Mouse (Mus musculus) brain, embryonic 14.5 days (tissue): Measurements from ENCODE around the gene Micu1. TPM values are rescaled to one million over a fixed set of nuclear protein-coding genes. Genes with fewer than 3 reads are reported as not detected.

Source experiments
- DNase-seq: peaks from one replicate; pipeline ENCODE4 v3.0.0-alpha.2; 2011; ENCODE audit warnings: low read depth
- CTCF ChIP-seq: fragments of 200-500 bp; IDR thresholded peaks from 2 replicates; pipeline ENCODE4 v1.5.1; 2012; ENCODE audit warnings: inconsistent platforms, mild to moderate bottlenecking, moderate library complexity, borderline replicate concordance; ENCODE audit not compliant: insufficient read depth, insufficient read length; ENCODE audit errors: extremely low read depth
- POLR2A ChIP-seq: fragments of 200-500 bp; IDR thresholded peaks from 2 replicates; pipeline ENCODE4 v1.6.1; 2012; ENCODE audit warnings: mild to moderate bottlenecking, inconsistent platforms, borderline replicate concordance; ENCODE audit not compliant: poor library complexity, insufficient read depth, insufficient read length, severe bottlenecking; ENCODE audit errors: extremely low read depth
- polyA plus RNA-seq: library from polyadenylated mRNA; depleted of rRNA; stranded (reverse); fragments of >200 nt; gene quantifications from 2 replicates; pipeline ENCODE4 v1.2.3, GENCODE M21; 2012

Micu1 gene
- polyA plus RNA-seq, 1 experiment, result 77.8 TPM

DNA sequence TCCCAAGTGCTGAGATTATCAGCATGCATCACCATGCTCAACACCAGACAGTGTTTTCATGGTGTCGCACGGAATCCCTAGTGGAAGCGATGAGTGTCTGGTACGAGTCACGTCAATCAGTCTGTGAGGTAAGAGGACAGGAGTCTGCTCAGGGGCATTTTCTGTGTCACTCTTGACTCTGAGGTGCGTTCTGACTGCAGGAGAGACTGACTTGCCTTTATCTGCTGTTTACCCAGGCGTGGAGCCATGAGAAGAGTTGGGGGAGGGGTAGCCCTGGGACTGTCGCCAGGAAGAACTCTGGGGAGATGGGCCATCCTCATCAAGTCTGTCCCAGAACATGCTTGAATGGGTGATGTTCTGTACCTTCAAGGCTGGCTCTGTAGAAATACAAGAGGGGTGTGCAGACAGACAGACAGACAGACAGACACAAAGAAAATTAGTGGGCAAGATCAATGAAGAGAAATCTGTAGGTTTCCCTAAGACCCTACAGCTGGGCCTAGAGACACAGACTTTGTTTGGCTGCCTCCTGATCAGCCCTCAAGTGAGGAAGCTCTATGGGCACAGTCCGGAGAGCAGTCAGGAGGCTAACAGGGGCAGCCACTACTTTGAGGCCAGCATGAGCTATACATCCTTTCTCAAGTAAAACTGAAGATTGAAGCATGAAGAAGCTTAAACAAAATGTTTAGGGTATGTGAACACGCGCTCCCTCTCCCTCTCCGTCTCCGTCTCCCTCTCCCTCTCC lies 97.2 kb downstream of the Micu1 start:
- DNase-seq, result peak; percentile 59

DNA sequence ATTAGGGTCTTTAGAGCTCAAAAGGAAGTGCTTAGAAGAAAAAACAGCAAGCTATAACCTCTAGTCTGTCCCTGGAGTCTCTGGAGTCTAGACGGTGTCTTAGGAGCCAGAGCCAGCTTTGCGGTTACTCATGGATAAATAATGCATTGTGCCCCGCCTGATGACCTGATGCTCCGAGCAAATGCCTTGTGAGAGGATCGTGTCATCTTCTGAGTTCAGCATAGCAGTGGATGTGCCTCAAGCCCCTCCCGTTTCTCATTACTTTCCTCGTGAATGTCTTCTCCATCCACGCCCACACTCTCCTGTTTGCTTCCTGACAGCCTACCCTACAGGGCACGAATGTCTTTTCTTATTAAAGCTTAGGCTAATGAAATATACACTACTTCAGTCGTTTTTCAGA lies 97.9 kb downstream of the Micu1 start:
- TF ChIP-seq POLR2A, result no peak
- TF ChIP-seq CTCF, result no peak
- peak; percentile 48 for DNase-seq

More for the DNA sequence above, 97.2 kb downstream of the Micu1 start:
- TF ChIP-seq POLR2A (no peak), CTCF (no peak)

DNA sequence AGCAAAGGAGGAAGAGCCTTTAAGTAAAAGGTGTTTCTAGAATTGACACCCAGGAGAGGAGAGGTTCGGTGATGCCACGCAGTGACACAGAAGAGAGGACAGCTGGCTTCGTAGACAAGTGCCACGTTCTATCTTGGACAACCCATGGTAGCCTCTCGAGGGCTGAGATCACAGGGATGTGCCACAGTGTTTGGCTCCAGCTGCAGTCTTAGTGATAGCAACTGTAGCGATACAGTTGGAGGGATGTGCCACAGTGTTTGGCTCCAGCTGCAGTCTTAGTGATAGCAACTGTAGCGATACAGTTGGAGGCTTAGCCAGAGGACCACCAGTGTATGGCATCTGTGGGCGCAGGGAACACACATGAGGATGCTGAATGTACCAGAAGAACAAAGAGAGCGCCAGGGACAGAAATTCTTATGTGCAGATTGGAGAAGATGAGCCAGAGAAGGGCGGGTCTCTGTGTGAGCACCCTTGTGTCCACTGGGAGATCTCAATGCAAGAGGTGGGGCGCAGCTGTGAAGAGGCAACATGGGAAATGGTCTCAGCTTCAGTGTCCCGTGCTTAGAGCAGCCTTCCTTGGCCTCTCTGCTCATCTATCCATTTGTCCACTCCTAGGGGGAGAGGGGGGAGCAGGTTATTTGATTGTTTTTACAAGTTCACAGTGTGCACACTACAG lies 98.7 kb downstream of the Micu1 start:
- TF ChIP-seq CTCF (no peak), POLR2A (no peak)
- no peak for DNase-seq

DNA sequence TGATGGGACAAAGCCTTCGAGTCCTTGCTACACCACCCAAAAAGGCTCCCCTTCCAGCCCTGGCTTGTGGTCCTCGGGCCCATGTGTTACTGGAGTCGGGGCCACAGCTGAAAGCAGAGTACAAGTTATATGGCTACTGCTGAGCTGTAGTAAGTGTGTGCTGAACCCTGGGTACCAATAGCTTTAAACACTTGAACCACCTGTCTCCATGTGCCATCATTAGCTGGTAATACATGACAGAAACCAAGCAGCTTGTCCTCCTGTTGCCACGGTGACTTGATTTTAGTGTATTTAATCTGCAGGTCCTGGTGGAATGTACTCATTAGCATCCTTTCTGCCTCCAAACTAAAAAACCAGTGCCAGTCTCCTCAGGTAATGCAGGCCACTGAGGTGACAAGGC lies 106.4 kb downstream of the Micu1 start:
- no peak for TF ChIP-seq CTCF
- DNase-seq, result no peak

DNA sequence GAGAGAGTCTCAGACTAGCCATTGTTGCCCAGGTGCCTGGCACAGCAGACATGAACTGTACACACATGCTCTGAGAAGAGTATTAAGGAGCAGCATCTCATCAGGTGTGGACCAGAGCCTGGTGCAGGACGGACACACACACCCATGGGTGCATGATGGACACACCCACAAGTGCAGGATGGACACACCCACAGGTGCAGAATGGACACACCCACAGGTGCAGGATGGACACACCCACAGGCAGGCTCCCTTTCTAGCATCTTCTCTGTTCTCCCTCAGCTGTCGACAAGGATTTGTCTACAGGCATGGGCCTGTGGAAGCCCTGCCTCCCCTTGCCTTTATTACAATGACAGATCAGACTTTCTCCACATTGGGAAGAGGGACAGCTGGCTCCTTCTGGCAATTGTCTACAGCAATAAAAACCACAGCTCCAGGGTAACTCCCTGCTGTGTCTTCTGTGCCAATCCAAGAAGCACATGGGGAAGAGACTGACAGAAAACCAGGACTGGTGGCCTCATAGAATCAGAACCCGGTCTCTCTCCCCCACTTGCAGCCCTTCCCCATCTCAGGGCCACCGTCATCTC lies 107.8 kb downstream of the Micu1 start:
- no peak for DNase-seq
- no peak for TF ChIP-seq POLR2A
- TF ChIP-seq CTCF, result no peak

DNA sequence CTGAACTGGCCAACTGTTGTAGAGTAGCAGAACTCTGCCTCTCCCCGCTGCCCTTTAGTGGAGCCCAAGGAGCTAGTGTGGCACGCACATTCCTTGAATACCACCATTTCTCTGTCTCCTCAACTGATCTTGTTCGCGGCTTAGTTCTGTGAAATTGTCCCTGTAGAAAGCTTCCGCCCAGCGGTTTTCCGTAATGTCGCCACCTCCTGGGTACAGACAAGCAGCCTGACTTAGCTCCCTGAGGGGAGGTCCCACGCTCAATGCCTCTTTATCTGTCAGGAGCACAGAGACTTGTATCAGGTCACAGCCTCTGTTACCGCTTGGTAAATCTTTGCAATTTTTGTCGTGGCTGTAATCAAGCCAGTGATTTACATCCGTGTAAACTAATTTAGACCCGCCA lies 110.7 kb downstream of the Micu1 start:
- peak; percentile 80 for DNase-seq
- no peak for TF ChIP-seq POLR2A
- TF ChIP-seq CTCF, result peak; percentile 50; the same call in 1 of the 2 replicates

DNA sequence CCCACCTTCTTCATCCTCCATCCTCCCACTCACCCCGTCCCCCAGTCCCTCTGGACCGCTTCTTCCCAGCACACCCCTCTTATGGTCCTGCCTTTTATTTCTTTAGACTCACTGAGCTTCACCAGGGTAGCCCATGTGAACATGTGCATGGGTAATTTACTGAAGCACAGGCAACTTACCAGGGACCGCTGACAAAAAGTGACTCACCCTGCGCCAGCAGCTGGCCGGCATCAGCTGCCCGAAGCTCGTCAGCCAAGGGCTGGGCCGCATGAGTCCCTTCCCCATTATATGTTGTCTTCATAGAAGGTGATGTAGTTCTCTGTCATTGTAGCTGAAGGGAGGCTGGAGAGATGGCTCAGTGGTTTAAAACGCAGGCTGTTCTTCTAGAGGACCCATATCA lies 111.5 kb downstream of the Micu1 start:
- DNase-seq, result no peak
- TF ChIP-seq CTCF, result no peak
- TF ChIP-seq POLR2A, result no peak

DNA sequence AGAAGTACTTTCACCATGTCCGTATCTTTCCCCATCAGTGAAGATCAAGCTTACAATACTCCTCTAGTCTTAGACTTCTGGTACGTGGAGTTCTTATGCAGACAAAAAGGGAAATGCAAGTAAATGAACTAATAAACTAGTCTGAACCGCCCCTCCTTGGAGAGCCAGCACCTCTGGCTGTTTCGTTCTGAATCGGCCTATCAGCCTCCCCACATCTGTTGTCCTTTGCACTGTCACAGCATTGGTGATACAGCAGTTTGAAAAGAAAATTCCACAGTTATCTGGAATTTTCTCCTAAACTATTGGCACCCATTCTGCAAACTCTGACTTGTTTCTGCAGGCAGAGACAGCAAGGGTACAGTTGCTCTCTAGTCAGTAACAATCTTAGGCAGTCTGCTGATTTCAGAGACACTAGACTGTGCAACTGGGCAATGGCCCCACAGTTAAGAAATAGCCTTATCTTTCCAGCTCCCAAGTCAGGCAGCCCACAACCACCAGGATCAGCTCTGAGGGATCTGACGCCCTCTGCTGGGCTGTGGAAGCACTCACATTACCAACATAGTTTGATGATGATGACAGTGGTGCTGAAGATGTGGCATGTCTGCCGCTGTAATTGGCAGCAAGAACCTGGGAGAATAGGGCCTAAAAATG lies 112.4 kb downstream of the Micu1 start:
- peak; percentile 59 for DNase-seq
- TF ChIP-seq CTCF (peak; percentile 71), POLR2A (no peak)

DNA sequence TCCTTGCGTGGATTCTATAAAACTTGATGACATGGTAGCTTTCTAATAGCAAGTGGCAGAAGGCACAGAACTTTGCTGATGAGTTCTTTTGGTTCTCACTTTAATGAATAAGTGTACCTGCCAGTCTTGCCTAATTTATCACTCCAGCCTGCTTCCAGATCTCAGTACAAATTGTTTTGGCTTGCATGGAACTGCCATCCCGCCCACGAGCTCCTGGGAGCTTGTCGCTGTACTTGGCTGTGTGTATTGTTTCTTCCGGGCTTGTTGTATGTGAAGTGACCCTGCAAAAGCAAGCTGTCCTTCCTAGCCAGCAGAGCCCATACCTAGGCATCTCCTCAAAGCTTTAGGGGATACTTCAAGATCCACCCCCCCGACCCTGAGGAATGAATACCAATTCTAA lies 114.3 kb downstream of the Micu1 start:
- TF ChIP-seq POLR2A (no peak), CTCF (no peak)
- no peak for DNase-seq

DNA sequence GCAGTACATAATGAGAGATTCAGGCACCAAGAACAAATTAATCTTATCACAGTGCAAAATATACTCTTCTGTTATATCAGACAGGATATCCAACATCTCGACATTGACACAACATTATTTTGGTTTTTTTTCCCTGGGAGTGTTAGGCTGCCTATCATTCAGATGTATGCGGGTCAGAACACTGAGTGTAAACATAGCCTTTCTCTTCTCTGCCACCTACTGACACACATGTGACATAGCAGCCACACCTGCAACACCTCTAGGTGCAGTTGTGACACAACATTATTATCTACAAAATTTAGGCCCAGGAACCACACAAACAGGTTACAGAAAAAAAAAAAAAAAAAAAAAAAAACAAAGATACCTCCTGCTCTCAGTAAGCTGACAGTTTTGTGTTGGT lies 115.3 kb downstream of the Micu1 start:
- TF ChIP-seq CTCF (peak; percentile 57; the same call in 1 of the 2 replicates), POLR2A (no peak)
- peak; percentile 54 for DNase-seq

DNA sequence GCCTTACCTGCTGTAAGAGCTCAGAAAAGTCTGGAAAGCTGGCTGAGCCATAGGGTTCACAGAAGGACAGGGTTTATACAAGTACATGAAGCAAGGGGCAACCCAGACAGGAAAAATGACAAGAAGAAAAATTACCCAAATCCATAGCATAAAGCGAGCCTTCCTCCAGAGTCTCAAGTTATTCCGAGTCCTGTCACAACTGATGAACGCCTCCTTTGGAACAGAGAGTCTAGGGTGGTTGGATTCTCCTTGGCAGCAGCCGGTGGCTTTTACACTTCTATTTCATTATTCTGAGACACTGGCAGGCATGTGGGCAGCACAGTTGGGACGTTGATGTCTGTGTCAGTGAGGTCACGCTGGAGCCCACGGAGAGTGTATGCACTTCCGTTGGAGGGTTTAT lies 115.7 kb downstream of the Micu1 start:
- DNase-seq, result no peak
- no peak for TF ChIP-seq CTCF
- TF ChIP-seq POLR2A, result no peak

DNA sequence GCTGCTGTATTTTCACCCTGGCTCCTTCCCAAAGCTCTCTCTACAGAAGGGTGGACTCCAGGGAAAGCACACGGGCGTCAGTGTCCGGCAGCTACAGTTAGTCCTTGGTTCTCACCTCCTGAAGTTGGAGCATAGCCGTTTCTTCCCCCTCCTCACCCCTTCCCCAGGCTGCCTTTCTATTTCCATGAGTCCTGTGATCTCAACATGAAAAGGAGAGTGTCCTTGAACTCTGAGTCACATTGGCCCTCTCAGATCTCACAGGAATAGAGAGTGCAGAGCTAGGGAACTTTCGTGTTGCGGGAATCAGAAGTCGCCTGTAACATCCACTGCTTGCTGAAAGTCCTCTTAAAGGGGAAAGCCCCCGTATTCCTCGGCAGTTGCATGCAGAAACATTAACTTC lies 116.9 kb downstream of the Micu1 start:
- no peak for DNase-seq
- TF ChIP-seq POLR2A (no peak), CTCF (no peak)

DNA sequence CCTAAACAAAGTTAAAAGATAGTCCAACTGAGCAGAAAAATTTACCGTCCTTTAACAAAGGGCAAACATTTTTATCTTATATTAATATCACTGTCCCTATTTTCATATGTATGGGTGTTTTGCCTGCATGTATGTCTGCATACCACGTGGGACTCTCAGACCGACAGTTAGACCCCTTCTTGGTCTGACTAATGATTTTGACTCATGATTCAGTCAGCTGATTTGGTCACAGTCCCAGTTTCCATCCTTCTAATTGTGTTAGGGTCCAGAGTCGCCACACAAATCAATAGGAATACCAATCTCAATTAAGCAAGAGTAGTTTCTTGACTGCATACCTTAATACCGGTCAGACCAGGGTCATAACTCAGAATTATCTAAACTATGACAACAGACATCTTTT lies 118.6 kb downstream of the Micu1 start:
- TF ChIP-seq POLR2A (no peak), CTCF (no peak)

DNA sequence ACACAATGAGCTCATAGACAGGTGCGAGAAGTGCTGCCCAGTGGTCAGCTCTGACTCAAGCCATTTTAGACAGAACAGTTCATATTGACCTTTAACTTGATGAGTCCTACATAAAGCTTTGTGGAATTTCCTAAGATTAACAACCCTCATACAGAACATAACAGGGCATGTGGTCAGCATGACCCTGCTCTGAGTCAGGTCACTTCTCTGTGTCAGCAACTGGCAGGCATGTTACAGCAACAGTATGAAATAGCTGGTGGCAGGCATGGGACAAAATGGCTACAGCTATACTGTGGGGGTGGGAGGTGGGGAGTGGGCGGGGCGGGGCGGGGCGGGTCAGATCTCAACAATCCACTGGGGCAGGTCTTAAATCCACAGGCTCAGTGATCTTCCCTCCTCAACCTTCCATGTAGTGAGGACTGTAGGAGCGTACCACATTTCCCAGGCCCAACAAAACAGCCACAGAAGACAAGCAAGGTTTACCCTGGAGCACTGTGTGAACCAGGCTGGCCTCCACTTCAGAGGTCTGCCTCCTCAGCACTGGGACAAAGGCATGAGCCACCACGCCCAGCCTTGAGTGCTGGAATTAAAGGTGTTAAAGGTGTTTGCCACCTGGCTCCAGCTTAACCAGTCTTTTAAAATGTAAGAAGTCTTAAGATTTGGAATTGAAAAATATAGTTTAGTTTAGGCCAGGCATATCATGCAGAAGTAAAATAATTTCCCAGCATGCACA lies 119.2 kb downstream of the Micu1 start:
- no peak for DNase-seq
- TF ChIP-seq POLR2A, result no peak
- no peak for TF ChIP-seq CTCF

More for the DNA sequence above, 118.6 kb downstream of the Micu1 start:
- DNase-seq, result no peak
